Mouse (Mus musculus): Measurements from ENCODE around the gene Laptm5. TPM values are rescaled to one million over a fixed set of nuclear protein-coding genes. Genes with fewer than 3 reads are reported as not detected.

Laptm5 gene
- total and polyA plus RNA-seq, 2 experiments from 2014 or later = 14.7 to 15.9 TPM

DNA sequence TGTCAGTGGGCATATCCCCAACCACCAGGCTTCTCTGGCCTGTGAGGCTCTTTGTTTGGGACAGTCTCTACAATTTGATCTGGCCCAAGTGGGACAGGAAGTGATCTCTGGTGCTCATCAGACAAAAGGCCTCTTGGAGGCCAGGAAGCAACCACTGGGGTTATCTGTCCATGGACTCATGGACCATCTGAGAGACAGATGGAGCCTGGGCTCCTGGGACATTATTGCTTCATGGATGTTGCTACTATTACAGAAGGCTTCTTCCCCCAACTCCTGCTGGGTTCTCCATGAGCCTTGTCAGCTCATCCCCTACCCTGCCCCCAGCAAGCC is 22.4 kb upstream of the Laptm5 start:
- DNase-seq (ENCODE audit: low spot score) (no peak), ATAC-seq (ENCODE audit: insufficient read depth, low read depth) (no peak)
- H3K4me2 ChIP-seq (ENCODE audit: low read depth, low read length) = no peak overlapping the region
- H3K9ac ChIP-seq (replicated peaks; ENCODE audit: low read depth, low read length) = no peak overlapping the region
- no peak overlapping the region for H3K4me3 ChIP-seq (ENCODE audit: low read depth, low read length)
- no peak for TF ChIP-seq CTCF (IDR thresholded peaks at IDR 0.05; ENCODE audit: low read depth)
- no peak for TF ChIP-seq EP300 (IDR thresholded peaks at IDR 0.05; ENCODE audit: low read depth)
- H3K36me3 ChIP-seq (replicated peaks; ENCODE audit: control insufficient read depth, insufficient read depth, low read length) = no peaks in the 10 kb centered on the region
- no peaks in the 10 kb centered on the region for H3K4me1 ChIP-seq (ENCODE audit: control insufficient read depth, insufficient read depth)
- no peak overlapping the region for H3K27ac ChIP-seq (ENCODE audit: low read depth)
- no peaks in the 10 kb centered on the region for H3K9me3 ChIP-seq (replicated peaks; ENCODE audit: control insufficient read depth, low read length)
- H3K27me3 ChIP-seq (ENCODE audit: control insufficient read depth, insufficient read depth, low read length) = 0 out of 2 replicates have a peak, but pooled peaks cover 3% of the 10 kb centered on the region

DNA sequence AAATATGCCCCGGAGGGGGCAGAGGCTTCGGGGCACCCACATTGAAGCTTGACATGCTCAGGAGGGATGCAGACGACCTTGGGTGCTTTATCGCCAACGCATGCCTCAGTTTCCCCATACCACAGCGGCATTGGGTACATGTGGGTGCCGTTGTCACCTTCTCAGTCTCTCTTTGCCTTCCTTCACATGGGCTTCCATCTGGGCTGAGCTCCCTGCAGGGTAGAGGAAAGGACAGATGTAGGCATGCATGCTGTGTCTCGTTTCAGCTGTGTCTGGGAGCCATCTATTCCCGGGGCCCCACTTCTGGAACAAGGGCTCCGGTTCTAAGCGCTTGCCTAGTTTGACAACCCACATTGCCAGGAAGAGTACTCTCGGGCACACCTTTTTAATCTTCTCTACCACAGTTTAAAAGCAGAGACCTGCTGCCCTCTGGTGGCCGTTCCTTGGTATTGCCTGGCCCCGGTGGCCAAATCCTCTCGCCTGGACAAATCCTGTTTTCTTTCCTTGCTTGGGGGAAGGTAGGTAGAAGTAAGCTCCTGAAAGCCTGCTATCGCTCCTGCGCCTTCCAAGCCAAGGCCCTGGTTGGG is 20.8 kb upstream of the Laptm5 start:
- Histone ChIP-seq H3K27me3 (ENCODE audit: control insufficient read depth, insufficient read depth, low read length) (0 out of 2 replicates have a peak, but pooled peaks cover 3% of the 10 kb centered on the region), H3K27ac (ENCODE audit: low read depth) (no peak overlapping the region), H3K4me1 (ENCODE audit: control insufficient read depth, insufficient read depth) (no peaks in the 10 kb centered on the region), H3K9me3 (replicated peaks; ENCODE audit: control insufficient read depth, low read length) (no peaks in the 10 kb centered on the region), H3K9ac (replicated peaks; ENCODE audit: low read depth, low read length) (no peak overlapping the region), H3K4me3 (ENCODE audit: low read depth, low read length) (no peak overlapping the region), H3K4me2 (ENCODE audit: low read depth, low read length) (no peak overlapping the region), H3K36me3 (replicated peaks; ENCODE audit: control insufficient read depth, insufficient read depth, low read length) (no peaks in the 10 kb centered on the region)
- ATAC-seq (ENCODE audit: insufficient read depth, low read depth) (0 out of 2 replicates have a peak, but pooled peaks have one; percentile 44), DNase-seq (ENCODE audit: low spot score) (peak; percentile 63)
- WGBS = 30% methylated on average over 17 of the region's 17 CpGs
- TF ChIP-seq EP300 (IDR thresholded peaks at IDR 0.05; ENCODE audit: low read depth) = no peak
- peak; percentile 91 for TF ChIP-seq CTCF (IDR thresholded peaks at IDR 0.05; ENCODE audit: low read depth)

DNA sequence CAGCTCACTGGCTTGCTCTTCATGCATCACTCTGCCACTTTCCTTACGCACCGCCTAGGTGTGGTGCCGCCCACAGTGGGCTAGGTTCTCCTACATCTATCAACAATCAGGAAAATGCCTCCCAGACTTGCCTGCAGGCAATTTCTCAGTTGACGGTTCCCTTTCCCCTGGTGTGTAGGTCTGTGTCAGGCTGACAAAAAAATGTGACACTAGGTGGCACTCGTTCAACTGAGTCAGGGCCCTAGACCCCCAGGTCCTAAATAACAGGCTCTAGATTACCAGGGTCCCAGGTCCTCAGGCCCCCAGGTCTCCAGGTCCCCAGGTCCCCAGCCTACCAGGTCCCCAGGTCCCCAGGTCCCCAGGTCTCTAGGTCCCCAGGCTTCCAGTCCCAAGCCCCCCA is 19.2 kb upstream of the Laptm5 start:
- H3K4me2 ChIP-seq (ENCODE audit: low read depth, low read length) = no peak overlapping the region
- no peak overlapping the region for H3K27ac ChIP-seq (ENCODE audit: low read depth)
- H3K4me3 ChIP-seq (ENCODE audit: low read depth, low read length) = no peak overlapping the region
- H3K9me3 ChIP-seq (replicated peaks; ENCODE audit: control insufficient read depth, low read length) = no peaks in the 10 kb centered on the region
- ATAC-seq (ENCODE audit: insufficient read depth, low read depth) (no peak), DNase-seq (ENCODE audit: low spot score) (no peak)
- no peaks in the 10 kb centered on the region for H3K4me1 ChIP-seq (ENCODE audit: control insufficient read depth, insufficient read depth)
- 0 out of 2 replicates have a peak, but pooled peaks cover 3% of the 10 kb centered on the region for H3K27me3 ChIP-seq (ENCODE audit: control insufficient read depth, insufficient read depth, low read length)
- WGBS = 54% methylated on average over 5 of the region's 5 CpGs
- no peak overlapping the region for H3K9ac ChIP-seq (replicated peaks; ENCODE audit: low read depth, low read length)
- H3K36me3 ChIP-seq (replicated peaks; ENCODE audit: control insufficient read depth, insufficient read depth, low read length) = no peaks in the 10 kb centered on the region
- TF ChIP-seq EP300 (IDR thresholded peaks at IDR 0.05; ENCODE audit: low read depth) = no peak
- no peak for TF ChIP-seq CTCF (IDR thresholded peaks at IDR 0.05; ENCODE audit: low read depth)

DNA sequence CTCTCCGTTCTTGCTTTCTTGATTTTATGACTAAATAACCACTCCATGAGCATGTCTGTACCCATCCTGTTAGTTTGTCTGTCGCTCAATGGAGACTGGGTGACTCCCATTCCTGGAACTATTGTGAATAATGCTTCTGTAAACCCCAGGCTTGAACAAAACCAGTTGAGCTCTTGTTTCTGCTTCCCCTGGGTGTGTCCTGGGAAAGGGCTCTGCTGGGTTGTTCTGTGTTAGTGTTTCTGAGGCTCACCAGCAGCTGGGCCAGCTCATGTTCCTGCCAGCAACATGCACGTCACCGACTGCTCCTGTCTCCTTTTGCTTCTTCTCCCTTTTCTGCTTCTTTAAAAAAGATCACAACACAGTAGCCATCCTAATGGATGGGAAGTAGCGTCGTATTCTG is 17.2 kb upstream of the Laptm5 start:
- Histone ChIP-seq H3K9ac (replicated peaks; ENCODE audit: low read depth, low read length) (no peak overlapping the region), H3K4me1 (ENCODE audit: control insufficient read depth, insufficient read depth) (0 out of 2 replicates have a peak, but pooled peaks cover 8% of the 10 kb centered on the region), H3K4me3 (ENCODE audit: low read depth, low read length) (no peak overlapping the region), H3K36me3 (replicated peaks; ENCODE audit: control insufficient read depth, insufficient read depth, low read length) (no peaks in the 10 kb centered on the region), H3K9me3 (replicated peaks; ENCODE audit: control insufficient read depth, low read length) (no peaks in the 10 kb centered on the region), H3K4me2 (ENCODE audit: low read depth, low read length) (no peak overlapping the region), H3K27me3 (ENCODE audit: control insufficient read depth, insufficient read depth, low read length) (0 out of 2 replicates have a peak, but pooled peaks cover 3% of the 10 kb centered on the region), H3K27ac (ENCODE audit: low read depth) (no peak overlapping the region)
- no peak for ATAC-seq (ENCODE audit: insufficient read depth, low read depth)
- TF ChIP-seq CTCF (IDR thresholded peaks at IDR 0.05; ENCODE audit: low read depth) (no peak), EP300 (IDR thresholded peaks at IDR 0.05; ENCODE audit: low read depth) (no peak)
- WGBS = 75% methylated on average over 6 of the region's 6 CpGs
- DNase-seq (ENCODE audit: low spot score) = no peak

DNA sequence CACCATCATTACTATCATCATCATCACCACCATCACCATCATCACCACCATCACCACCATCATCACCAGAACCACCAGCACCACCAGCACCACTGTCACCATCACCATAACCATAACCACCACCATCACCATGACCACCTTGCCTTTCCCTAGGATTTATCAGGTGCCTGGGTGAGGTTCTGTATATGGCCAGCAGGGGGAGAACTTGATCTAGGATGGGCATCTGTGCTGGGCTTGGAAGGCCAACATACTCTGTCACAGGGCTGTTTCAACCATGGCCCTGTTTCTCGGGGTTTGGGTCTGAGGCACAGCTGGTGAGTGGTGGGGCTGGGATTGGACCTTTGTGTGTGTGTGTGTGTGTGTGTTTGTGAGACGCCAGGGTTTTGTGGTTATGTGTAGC is 16.6 kb upstream of the Laptm5 start:
- 64% methylated on average over 2 of the region's 2 CpGs for WGBS
- no peak for DNase-seq (ENCODE audit: low spot score)
- H3K4me3 ChIP-seq (ENCODE audit: low read depth, low read length) = no peak overlapping the region

DNA sequence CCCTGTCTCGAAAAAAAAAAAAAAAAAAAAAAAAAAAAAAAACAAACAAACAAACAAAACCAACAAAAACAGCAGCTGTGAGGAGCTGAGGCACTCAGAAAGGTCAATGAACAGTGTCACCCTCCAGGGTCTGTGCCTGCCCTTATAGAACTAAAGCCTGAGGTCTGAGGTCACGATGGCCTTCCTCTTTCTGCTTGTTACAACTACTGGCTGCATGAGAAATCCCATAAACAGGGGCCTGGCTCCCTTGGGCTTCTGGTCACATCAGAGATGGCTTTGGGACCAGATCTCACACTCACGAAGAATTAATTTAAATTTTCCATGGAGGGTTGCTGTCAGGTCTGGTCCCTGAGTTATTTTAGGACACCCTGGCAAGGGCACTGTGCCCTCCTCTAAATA is 13.5 kb upstream of the Laptm5 start:
- DNase-seq (ENCODE audit: low spot score) (no peak), ATAC-seq (ENCODE audit: insufficient read depth, low read depth) (no peak)
- Histone ChIP-seq H3K9ac (replicated peaks; ENCODE audit: low read depth, low read length) (no peak overlapping the region), H3K27ac (ENCODE audit: low read depth) (peak overlapping the region; percentile 46), H3K36me3 (replicated peaks; ENCODE audit: control insufficient read depth, insufficient read depth, low read length) (no peaks in the 10 kb centered on the region), H3K4me1 (ENCODE audit: control insufficient read depth, insufficient read depth) (0 out of 2 replicates have a peak, but pooled peaks cover 8% of the 10 kb centered on the region), H3K4me3 (ENCODE audit: low read depth, low read length) (no peak overlapping the region), H3K27me3 (ENCODE audit: control insufficient read depth, insufficient read depth, low read length) (no peaks in the 10 kb centered on the region), H3K4me2 (ENCODE audit: low read depth, low read length) (no peak overlapping the region), H3K9me3 (replicated peaks; ENCODE audit: control insufficient read depth, low read length) (no peaks in the 10 kb centered on the region)
- WGBS = 76% methylated on average over 2 of the region's 3 CpGs
- TF ChIP-seq CTCF (IDR thresholded peaks at IDR 0.05; ENCODE audit: low read depth) = no peak
- no peak for TF ChIP-seq EP300 (IDR thresholded peaks at IDR 0.05; ENCODE audit: low read depth)

More for the DNA sequence above, 16.6 kb upstream of the Laptm5 start:
- no peak overlapping the region for H3K9ac ChIP-seq (replicated peaks; ENCODE audit: low read depth, low read length)
- peak; percentile 80 for TF ChIP-seq CTCF (IDR thresholded peaks at IDR 0.05; ENCODE audit: low read depth)
- TF ChIP-seq EP300 (IDR thresholded peaks at IDR 0.05; ENCODE audit: low read depth) = no peak
- no peaks in the 10 kb centered on the region for H3K9me3 ChIP-seq (replicated peaks; ENCODE audit: control insufficient read depth, low read length)
- no peaks in the 10 kb centered on the region for H3K36me3 ChIP-seq (replicated peaks; ENCODE audit: control insufficient read depth, insufficient read depth, low read length)
- ATAC-seq (ENCODE audit: insufficient read depth, low read depth) = no peak
- 0 out of 2 replicates have a peak, but pooled peaks cover 8% of the 10 kb centered on the region for H3K4me1 ChIP-seq (ENCODE audit: control insufficient read depth, insufficient read depth)
- H3K4me2 ChIP-seq (ENCODE audit: low read depth, low read length) = no peak overlapping the region
- no peak overlapping the region for H3K27ac ChIP-seq (ENCODE audit: low read depth)
- H3K27me3 ChIP-seq (ENCODE audit: control insufficient read depth, insufficient read depth, low read length) = 0 out of 2 replicates have a peak, but pooled peaks cover 3% of the 10 kb centered on the region

All from heart, postnatal 0 days (tissue).